8 mouse cellular contexts compared by ENCODE assay signal in the genomic region with DNA sequence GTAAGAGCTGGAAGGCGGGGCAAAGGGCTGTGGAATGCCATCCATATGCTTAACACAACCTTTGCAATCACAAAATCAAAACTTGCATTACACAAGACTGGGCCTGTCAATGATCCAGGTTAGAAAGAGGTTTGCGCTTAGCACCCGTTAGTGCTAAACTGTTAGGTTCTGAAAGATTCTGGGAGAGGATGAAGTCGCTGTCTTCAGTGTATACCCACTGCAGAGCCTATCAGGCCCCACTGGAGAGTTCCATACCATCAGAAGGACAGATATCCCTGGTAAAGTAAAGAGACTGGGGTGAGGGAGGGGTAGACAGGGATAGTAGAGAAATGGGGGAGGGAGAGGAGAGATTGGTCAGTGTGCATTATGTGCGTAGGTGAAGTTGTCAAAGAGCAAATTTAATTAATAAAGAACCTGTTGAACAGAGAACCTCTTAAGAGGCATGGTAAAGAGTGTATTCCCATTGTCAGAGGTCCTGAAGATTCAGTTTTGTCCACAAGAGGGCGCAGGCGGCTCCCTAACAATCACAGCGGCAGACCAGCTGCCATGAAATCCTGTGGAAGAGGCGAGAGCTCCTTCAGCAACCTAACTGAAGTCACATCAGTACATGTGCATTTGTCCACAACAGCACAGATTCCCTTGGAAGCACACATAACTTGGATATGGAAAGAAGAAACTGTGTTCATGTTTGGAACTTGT. TPM values are rescaled to one million over a fixed set of nuclear protein-coding genes. Genes with fewer than 3 reads are reported as not detected.
A peak's percentile ranks its signal among the peaks of the same experiment; 100 is the strongest.
DNase-seq lines count a peak whose midpoint lies in the region; ATAC-seq lines count a peak whose summit lies in the region.

No protein-coding gene starts in this region.

- no peak overlapping the region for H3K4me2 ChIP-seq in hindbrain, embryonic 15.5 days

- no peaks in the 10 kb centered on the region for H3K36me3 ChIP-seq in hindbrain, embryonic 15.5 days

- no peak overlapping the region for H3K9ac ChIP-seq in hindbrain, embryonic 15.5 days

- H3K9me3 ChIP-seq in hindbrain, embryonic 15.5 days, result no peaks in the 10 kb centered on the region

- H3K4me3 ChIP-seq in hindbrain, embryonic 15.5 days, result no peak overlapping the region

- peak; percentile 75 for ATAC-seq in hindbrain, embryonic 15.5 days (ENCODE audit: low FRiP score, low read depth)
- ATAC-seq in megakaryocyte, adult 5-6 weeks (ENCODE audit: poor library complexity, severe bottlenecking), result peak; percentile 94

- WGBS in hindbrain, embryonic 15.5 days, result 34% methylated on average over 9 of the region's 9 CpGs

- no peaks in the 10 kb centered on the region for H3K4me1 ChIP-seq in hindbrain, embryonic 15.5 days (replicated peaks)

- no peak overlapping the region for H3K27ac ChIP-seq in hindbrain, embryonic 15.5 days (replicated peaks)

- H3K27me3 ChIP-seq in hindbrain, embryonic 15.5 days, result no peaks in the 10 kb centered on the region

- DNase-seq in T-cell, adult 2 months (ENCODE audit: low spot score), result peak; percentile 60
- peak; percentile 82 to 90 for DNase-seq in cerebellum, postnatal 25 days
- DNase-seq in frontal cortex, postnatal 25 days (ENCODE audit: low spot score in 2 of 2), result peak; percentile 78 to 83
- DNase-seq in layer of hippocampus, postnatal 14 days (ENCODE audit: low spot score in 2 of 2), result peak; percentile 73 to 85
- peak; percentile 71 for DNase-seq in right cerebral cortex, adult 18-20 months
- peak; percentile 48 to 68 for DNase-seq in urinary bladder, adult 18-20 months (ENCODE audit: low spot score in 2 of 2)

RNA-seq across cellular contexts. Expression of a gene that starts 13.9 kb away (rescaled TPM):
- 49.7 and 54.9 TPM in 2 replicates for polyA plus RNA-seq in hindbrain, embryonic 15.5 days (2015; fragmentation: Nextera tagmentation; extraction: Ambion mirVana)
- total RNA-seq in layer of hippocampus, postnatal 14 days (2021), result 10 to 100 TPM; 53.6 to 57.3 TPM
- 69.7 and 76.6 TPM in 2 replicates for total RNA-seq in megakaryocyte, adult 5-6 weeks (2015)
- 122 and 140 TPM in 2 replicates for total RNA-seq in megakaryocyte, adult 5-6 weeks (2017)
